Mouse (Mus musculus): Measurements from ENCODE around the gene Ube2cbp. TPM values are rescaled to one million over a fixed set of nuclear protein-coding genes. Genes with fewer than 3 reads are reported as not detected.

Gene Ube2cbp
- total and polyA plus RNA-seq, 3 experiments = 3.3 to 6.4 (median 5.5) TPM

DNA sequence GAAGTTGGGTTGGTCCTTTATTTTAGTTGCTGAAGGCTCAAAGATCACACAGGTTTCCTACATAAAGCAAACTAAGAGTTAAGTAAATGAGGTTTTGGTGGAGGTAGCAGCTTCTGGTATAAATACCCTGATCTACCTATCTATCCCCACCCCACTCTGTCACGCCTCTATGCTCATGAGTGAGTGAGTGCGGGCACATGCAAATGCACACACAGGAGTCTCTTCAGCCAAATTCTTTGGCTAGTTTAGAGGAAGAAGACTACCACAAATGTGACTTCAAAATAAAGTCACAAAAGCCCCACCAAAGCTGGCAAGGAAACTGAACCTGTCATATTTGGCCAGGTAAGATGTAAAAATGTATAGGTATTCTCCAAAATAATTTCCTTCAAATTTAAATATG is 149.1 kb downstream of the Ube2cbp start:
- no peak overlapping the region for H3K4me3 ChIP-seq (replicated peaks in 1 of 3; ENCODE audit: low read depth in 2 of 3, low read length in 2 of 3, poor library complexity in 1 of 3)
- H3K9me3 ChIP-seq (replicated peaks; ENCODE audit: low read length) = peaks cover 9% of the 10 kb centered on the region
- H3K4me2 ChIP-seq (ENCODE audit: insufficient read depth, low read depth, poor library complexity, severe bottlenecking) = peak overlapping the region; percentile 29; the same call in 1 of the 2 replicates
- peaks cover 0 to 18% of the 10 kb centered on the region in 2 experiments; a peak in 3 of 4 replicates for H3K4me1 ChIP-seq (ENCODE audit: control insufficient read depth in 1 of 2, insufficient read depth in 2 of 2)
- no peaks in the 10 kb centered on the region for H3K27me3 ChIP-seq (replicated peaks)
- H3K9ac ChIP-seq (ENCODE audit: insufficient read depth, low read depth) = no peak overlapping the region
- H3K79me2 ChIP-seq (replicated peaks; ENCODE audit: control insufficient read depth, extremely low read depth, insufficient read depth, poor library complexity, severe bottlenecking) = no peaks in the 10 kb centered on the region
- dilution Hi-C loops (cut with MboI; ENCODE audit: extremely low pct_ligation_motif_present, extremely low pct_unique_long_range_greater_than_20kb, low sequenced_read_pairs) (no loop called here), in situ Hi-C loops (cut with MboI; ENCODE audit: low pct_ligation_motif_present, low pct_unique_long_range_greater_than_20kb, low sequenced_read_pairs) (no loop called here)
- H3K36me3 ChIP-seq (replicated peaks in 1 of 2; ENCODE audit: control insufficient read depth in 1 of 2, insufficient read depth in 1 of 2, low read length in 1 of 2) = no peaks in the 10 kb centered on the region
- no peak for TF ChIP-seq CHD1 (IDR thresholded peaks at IDR 0.05; ENCODE audit: low read depth, low read length)
- peak; percentile 80 for TF ChIP-seq BHLHE40 (IDR thresholded peaks at IDR 0.05; ENCODE audit: low read depth, low read length)
- TF ChIP-seq MAFK (IDR thresholded peaks at IDR 0.05; ENCODE audit: insufficient replicate concordance, low read length) = 0 out of 2 replicates have a peak, but pooled peaks have one; percentile 20
- TF ChIP-seq ETS1 (conservative IDR thresholded peaks at IDR 0.05; ENCODE audit: low read depth, low read length) = 0 out of 2 replicates have a peak, but pooled peaks have one; percentile 10
- DNase-seq (ENCODE audit: extremely low read depth) = peak; percentile 63
- H3K27ac ChIP-seq (ENCODE audit: insufficient read depth, low read depth) = no peak overlapping the region

DNA sequence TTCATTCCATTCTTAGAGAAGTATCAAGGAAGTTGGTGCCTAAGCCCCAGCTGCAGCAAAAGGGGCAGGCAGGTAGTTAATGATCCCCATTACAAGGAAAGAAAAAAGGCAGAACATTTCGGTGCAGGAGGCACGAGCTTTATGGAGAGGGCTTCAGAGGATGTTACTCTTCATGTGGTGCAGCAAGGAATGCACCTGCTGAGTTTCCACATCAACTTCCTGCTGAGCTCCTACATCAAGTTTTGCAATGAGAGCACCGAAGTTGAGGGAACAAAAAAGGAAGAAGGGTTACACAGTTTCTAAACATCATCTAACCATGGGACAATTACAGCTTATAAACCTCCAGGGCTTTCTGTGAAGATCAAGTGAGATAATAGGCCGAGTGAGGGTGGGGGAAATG is 156.1 kb downstream of the Ube2cbp start:
- dilution Hi-C loops (cut with MboI; ENCODE audit: extremely low pct_ligation_motif_present, extremely low pct_unique_long_range_greater_than_20kb, low sequenced_read_pairs) (no loop called here), in situ Hi-C loops (cut with MboI; ENCODE audit: low pct_ligation_motif_present, low pct_unique_long_range_greater_than_20kb, low sequenced_read_pairs) (no loop called here)
- no peak for DNase-seq (ENCODE audit: extremely low read depth)
- H3K36me3 ChIP-seq (replicated peaks in 1 of 2; ENCODE audit: control insufficient read depth in 1 of 2, insufficient read depth in 1 of 2, low read length in 1 of 2) = no peaks in the 10 kb centered on the region
- TF ChIP-seq ETS1 (conservative IDR thresholded peaks at IDR 0.05; ENCODE audit: low read depth, low read length) = no peak
- TF ChIP-seq ELF1 (IDR thresholded peaks at IDR 0.05; ENCODE audit: low read depth, low read length) = no peak
- TF ChIP-seq TBP (conservative IDR thresholded peaks at IDR 0.05; ENCODE audit: low read depth, low read length) = no peak
- no peak for TF ChIP-seq MAZ (IDR thresholded peaks at IDR 0.05; ENCODE audit: low read depth, low read length)
- H3K79me2 ChIP-seq (replicated peaks; ENCODE audit: control insufficient read depth, extremely low read depth, insufficient read depth, poor library complexity, severe bottlenecking) = no peaks in the 10 kb centered on the region
- H3K9ac ChIP-seq (ENCODE audit: insufficient read depth, low read depth) = no peak overlapping the region
- H3K4me2 ChIP-seq (ENCODE audit: insufficient read depth, low read depth, poor library complexity, severe bottlenecking) = no peak overlapping the region
- H3K4me1 ChIP-seq (ENCODE audit: control insufficient read depth in 1 of 2, insufficient read depth in 2 of 2) = peaks cover 0 to 5% of the 10 kb centered on the region in 2 experiments; a peak in 2 of 4 replicates
- no peak overlapping the region for H3K27ac ChIP-seq (ENCODE audit: insufficient read depth, low read depth)
- H3K4me3 ChIP-seq (replicated peaks in 1 of 3; ENCODE audit: low read depth in 2 of 3, low read length in 2 of 3, poor library complexity in 1 of 3) = no peak overlapping the region
- no peaks in the 10 kb centered on the region for H3K27me3 ChIP-seq (replicated peaks)
- peaks cover 9% of the 10 kb centered on the region for H3K9me3 ChIP-seq (replicated peaks; ENCODE audit: low read length)

DNA sequence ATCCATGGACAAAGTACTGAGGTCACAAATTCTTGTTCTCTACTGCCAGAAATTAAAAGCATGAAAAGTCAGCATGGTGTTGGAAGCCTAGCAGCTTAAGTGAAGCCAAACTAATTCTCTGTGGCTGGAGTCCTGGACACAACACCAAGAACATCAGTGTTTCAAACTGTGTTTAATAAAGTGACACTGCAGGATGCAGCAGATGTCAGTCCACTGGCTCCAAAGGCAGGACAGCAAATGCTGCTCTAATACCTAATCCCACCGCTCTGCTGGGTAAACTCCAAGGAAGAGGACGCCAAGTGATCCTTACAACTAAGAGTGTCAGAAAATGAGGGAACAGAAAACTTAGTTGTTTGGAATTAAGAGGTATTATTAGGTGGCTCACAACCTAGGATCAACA is 158.2 kb downstream of the Ube2cbp start:
- no peaks in the 10 kb centered on the region for H3K79me2 ChIP-seq (replicated peaks; ENCODE audit: control insufficient read depth, extremely low read depth, insufficient read depth, poor library complexity, severe bottlenecking)
- dilution Hi-C loops (cut with MboI; ENCODE audit: extremely low pct_ligation_motif_present, extremely low pct_unique_long_range_greater_than_20kb, low sequenced_read_pairs) = no loop called here
- in situ Hi-C loops (cut with MboI; ENCODE audit: low pct_ligation_motif_present, low pct_unique_long_range_greater_than_20kb, low sequenced_read_pairs) = no loop called here
- H3K4me2 ChIP-seq (ENCODE audit: insufficient read depth, low read depth, poor library complexity, severe bottlenecking) = no peak overlapping the region
- H3K4me3 ChIP-seq (replicated peaks in 1 of 3; ENCODE audit: low read depth in 2 of 3, low read length in 2 of 3, poor library complexity in 1 of 3) = no peak overlapping the region
- no peaks in the 10 kb centered on the region for H3K36me3 ChIP-seq (replicated peaks in 1 of 2; ENCODE audit: control insufficient read depth in 1 of 2, insufficient read depth in 1 of 2, low read length in 1 of 2)
- no peak overlapping the region for H3K9ac ChIP-seq (ENCODE audit: insufficient read depth, low read depth)
- no peaks in the 10 kb centered on the region for H3K27me3 ChIP-seq (replicated peaks)
- no peak overlapping the region for H3K27ac ChIP-seq (ENCODE audit: insufficient read depth, low read depth)
- peaks cover 0 to 5% of the 10 kb centered on the region in 2 experiments; a peak in 2 of 4 replicates for H3K4me1 ChIP-seq (ENCODE audit: control insufficient read depth in 1 of 2, insufficient read depth in 2 of 2)
- no peak for TF ChIP-seq EP300 (IDR thresholded peaks at IDR 0.05; ENCODE audit: low read length)
- no peak for TF ChIP-seq BHLHE40 (IDR thresholded peaks at IDR 0.05; ENCODE audit: low read depth, low read length)
- H3K9me3 ChIP-seq (replicated peaks; ENCODE audit: low read length) = no peaks in the 10 kb centered on the region
- no peak for DNase-seq (ENCODE audit: extremely low read depth)

Measured in CH12.LX (cell line).